Mouse (Mus musculus) lung, embryonic 14.5 days (tissue): Measurements from ENCODE around the gene Disp3. TPM values are rescaled to one million over a fixed set of nuclear protein-coding genes. Genes with fewer than 3 reads are reported as not detected.

Source experiments
- ATAC-seq: fragments of 200-750 bp; cut with Nextera tagmentation; 2 replicates; pipeline ENCODE4 v1.8.0; 2017; ENCODE audit warnings: mild to moderate bottlenecking, moderate TSS enrichment, moderate library complexity; ENCODE audit not compliant: insufficient read depth
- DNase-seq: peaks from one replicate; pipeline ENCODE4 v3.0.0-alpha.2; 2015
- H3K27ac ChIP-seq: fragments of 300-500 bp; sonication (generic); 2 replicates; pipeline ENCODE4 v1.5.1; 2014; ENCODE audit warnings: low read depth, mild to moderate bottlenecking, moderate library complexity
- H3K27me3 ChIP-seq: fragments of 300-500 bp; sonication (generic); 2 replicates; pipeline ENCODE4 v1.6.1; 2014; ENCODE audit warnings: low read length, control low read depth; ENCODE audit not compliant: insufficient read depth
- H3K36me3 ChIP-seq: fragments of 300-500 bp; sonication (generic); 2 replicates; pipeline ENCODE4 v1.6.1; 2014; ENCODE audit warnings: control low read depth; ENCODE audit not compliant: insufficient read depth
- H3K4me1 ChIP-seq: fragments of 300-500 bp; sonication (generic); 2 replicates; pipeline ENCODE4 v1.6.1; 2014; ENCODE audit warnings: antibody characterized with exemption, control low read depth; ENCODE audit not compliant: insufficient read depth
- H3K4me2 ChIP-seq: fragments of 300-500 bp; sonication (generic); 2 replicates; pipeline ENCODE4 v1.6.1; 2014; ENCODE audit warnings: mild to moderate bottlenecking
- H3K4me3 ChIP-seq: fragments of 300-500 bp; sonication (generic); 2 replicates; pipeline ENCODE4 v1.5.1; 2014; ENCODE audit warnings: low read depth, low read length
- H3K9ac ChIP-seq: fragments of 300-500 bp; sonication (generic); 2 replicates; pipeline ENCODE4 v1.6.1; 2014
- H3K9me3 ChIP-seq: fragments of 300-500 bp; sonication (generic); 2 replicates; pipeline ENCODE4 v1.6.1; 2016; ENCODE audit warnings: low read depth, low read length, control low read depth
- CTCF ChIP-seq: IDR thresholded peaks from 2 replicates; pipeline ENCODE4 v1.5.1; 2016; ENCODE audit warnings: antibody characterized with exemption, low read depth
- WGBS: fragments of 180-500 bp; shearing (Covaris S2); extraction: QIAGEN DNeasy Blood & Tissue Kit; methylation state at CpG from one replicate; pipeline ENCODE4 v1.1.7; 2014; 5-methylcytosine and 5-hydroxymethylcytosine counted together
- polyA plus RNA-seq: library from polyadenylated mRNA; unstranded; fragments of >200 nt; fragmentation: Nextera tagmentation; extraction: Ambion mirVana; gene quantifications from 2 replicates; pipeline ENCODE4 v1.2.1, GENCODE M21; 2014

Disp3 gene
- polyA plus RNA-seq, 1 experiment from 2014 or later: 0.18 TPM

GRCm38 (mm10) chr4:148291080-148291479, 3.3 kb upstream of the Disp3 start:
- no peak overlapping the region for H3K9ac ChIP-seq
- no peak overlapping the region for H3K4me3 ChIP-seq
- H3K27me3 ChIP-seq: peaks cover 23% of the 10 kb centered on the region
- H3K4me2 ChIP-seq: no peak overlapping the region
- H3K9me3 ChIP-seq: no peaks in the 10 kb centered on the region
- ATAC-seq: no peak
- H3K4me1 ChIP-seq: no peaks in the 10 kb centered on the region
- no peak for DNase-seq
- no peak overlapping the region for H3K27ac ChIP-seq
- TF ChIP-seq CTCF: no peak
- no peaks in the 10 kb centered on the region for H3K36me3 ChIP-seq
- 63% methylated on average over 2 of the region's 2 CpGs for WGBS

GRCm38 (mm10) chr4:148288055-148288549, 337 bp upstream of the Disp3 start:
- H3K36me3 ChIP-seq: no peaks in the 10 kb centered on the region
- peak overlapping the region; percentile 35 for H3K4me3 ChIP-seq
- WGBS: 3% methylated on average over 32 of the region's 32 CpGs
- H3K27me3 ChIP-seq: peaks cover 33% of the 10 kb centered on the region
- peak overlapping the region; percentile 61 for H3K4me2 ChIP-seq
- no peak overlapping the region for H3K9ac ChIP-seq
- no peaks in the 10 kb centered on the region for H3K9me3 ChIP-seq
- H3K4me1 ChIP-seq: no peaks in the 10 kb centered on the region
- peak; percentile 89 for DNase-seq
- peak; percentile 93 for TF ChIP-seq CTCF
- H3K27ac ChIP-seq: no peak overlapping the region
- ATAC-seq: peak; percentile 91

DNA sequence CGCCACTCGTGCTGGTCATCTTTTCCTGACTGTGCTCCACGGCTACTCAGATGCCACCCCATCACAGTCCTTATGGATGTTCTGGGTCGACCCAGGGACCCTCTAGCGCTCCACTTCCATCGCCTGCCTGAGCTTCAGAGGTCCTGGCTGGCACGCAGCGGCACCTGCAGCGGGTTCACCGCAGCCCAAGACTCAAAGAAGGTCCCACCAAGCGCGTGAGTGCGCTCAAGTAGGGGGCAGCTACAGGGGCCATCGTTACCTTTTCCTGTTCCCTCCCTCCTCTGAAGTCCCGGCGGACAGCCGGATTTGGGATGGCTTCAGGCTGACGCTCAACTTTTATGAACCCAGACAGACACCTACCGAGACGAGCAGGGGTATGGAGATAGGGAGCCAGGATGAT, 724 bp downstream of the Disp3 start:
- Histone ChIP-seq H3K9me3 (no peaks in the 10 kb centered on the region), H3K4me3 (peak overlapping the region; percentile 35), H3K27ac (no peak overlapping the region), H3K27me3 (peaks cover 33% of the 10 kb centered on the region), H3K9ac (no peak overlapping the region), H3K4me2 (peak overlapping the region; percentile 61), H3K36me3 (no peaks in the 10 kb centered on the region), H3K4me1 (no peaks in the 10 kb centered on the region)
- DNase-seq: no peak
- WGBS: 3% methylated on average over 20 of the region's 20 CpGs
- TF ChIP-seq CTCF: no peak
- ATAC-seq: no peak

DNA sequence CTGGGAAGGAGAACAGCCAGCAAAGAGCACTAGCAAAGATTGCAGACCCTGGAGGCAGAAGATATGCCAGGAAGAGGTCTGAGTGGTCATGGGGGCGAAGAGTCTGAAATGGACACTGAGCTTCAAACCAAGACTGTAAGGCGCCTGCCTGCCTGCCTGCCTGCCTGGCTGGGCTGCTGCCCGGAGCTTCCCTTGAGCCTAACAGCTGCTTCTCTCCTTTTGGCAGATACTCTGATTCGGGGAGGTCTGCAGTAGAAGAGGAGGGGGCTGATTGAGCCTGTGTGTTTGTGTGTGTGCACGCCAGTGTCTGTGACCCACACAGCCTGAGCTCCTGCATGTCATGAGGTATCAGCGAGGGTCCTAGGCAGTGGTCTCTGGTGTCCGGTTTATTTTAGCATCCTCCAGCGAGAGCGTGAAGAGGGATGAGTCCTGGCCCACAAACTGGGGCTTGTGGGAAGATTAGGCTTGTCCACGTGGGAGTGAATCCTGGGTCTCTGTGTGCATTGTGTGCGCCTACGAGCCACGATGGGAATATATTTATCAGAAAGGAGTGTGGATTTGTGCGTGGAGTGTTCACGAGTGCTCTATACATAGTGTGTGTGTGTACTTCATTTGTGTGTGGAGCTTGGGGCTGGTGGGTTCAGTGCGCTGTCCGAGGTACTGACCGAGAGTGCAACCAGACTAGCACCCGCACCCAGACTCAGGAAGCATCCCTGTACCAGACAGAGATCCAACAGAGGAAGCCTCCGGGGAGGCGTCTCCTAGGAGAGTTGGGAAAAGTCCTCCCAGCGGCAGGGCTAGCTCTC, 1.3 kb downstream of the Disp3 start:
- 19% methylated on average over 22 of the region's 22 CpGs for WGBS
- Histone ChIP-seq H3K27ac (no peak overlapping the region), H3K4me2 (no peak overlapping the region), H3K9ac (no peak overlapping the region), H3K9me3 (no peaks in the 10 kb centered on the region), H3K4me1 (no peaks in the 10 kb centered on the region), H3K27me3 (peaks cover 33% of the 10 kb centered on the region), H3K36me3 (no peaks in the 10 kb centered on the region), H3K4me3 (no peak overlapping the region)
- DNase-seq: peak; percentile 84
- no peak for TF ChIP-seq CTCF
- peak; percentile 55; the same call in 1 of the 2 replicates for ATAC-seq

DNA sequence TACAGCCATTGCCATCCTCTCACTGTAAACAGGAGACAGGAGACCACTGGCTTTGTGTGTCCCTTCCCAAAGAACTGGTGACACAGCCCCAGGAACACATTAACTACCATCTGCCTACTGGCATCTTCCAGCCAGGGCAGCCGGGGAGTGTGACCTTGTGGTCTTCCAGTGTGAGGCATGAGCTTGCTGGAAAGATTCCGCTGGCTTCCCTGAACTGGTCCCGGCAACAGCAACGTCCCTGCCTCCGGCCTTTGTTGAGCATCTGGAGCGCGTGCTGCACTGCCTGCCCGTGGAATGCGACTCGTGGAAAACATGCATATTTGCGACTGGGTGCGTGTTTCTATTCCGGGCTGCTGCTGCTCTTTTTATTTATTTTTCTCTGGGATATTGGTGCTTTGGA, 3.5 kb downstream of the Disp3 start:
- no peak overlapping the region for H3K4me3 ChIP-seq
- WGBS: 41% methylated on average over 13 of the region's 13 CpGs
- no peak for TF ChIP-seq CTCF
- DNase-seq (no peak), ATAC-seq (no peak)
- no peak overlapping the region for H3K27ac ChIP-seq
- H3K27me3 ChIP-seq: peaks cover 33% of the 10 kb centered on the region
- no peaks in the 10 kb centered on the region for H3K36me3 ChIP-seq
- no peaks in the 10 kb centered on the region for H3K4me1 ChIP-seq
- H3K9ac ChIP-seq: no peak overlapping the region
- H3K4me2 ChIP-seq: no peak overlapping the region
- no peaks in the 10 kb centered on the region for H3K9me3 ChIP-seq

DNA sequence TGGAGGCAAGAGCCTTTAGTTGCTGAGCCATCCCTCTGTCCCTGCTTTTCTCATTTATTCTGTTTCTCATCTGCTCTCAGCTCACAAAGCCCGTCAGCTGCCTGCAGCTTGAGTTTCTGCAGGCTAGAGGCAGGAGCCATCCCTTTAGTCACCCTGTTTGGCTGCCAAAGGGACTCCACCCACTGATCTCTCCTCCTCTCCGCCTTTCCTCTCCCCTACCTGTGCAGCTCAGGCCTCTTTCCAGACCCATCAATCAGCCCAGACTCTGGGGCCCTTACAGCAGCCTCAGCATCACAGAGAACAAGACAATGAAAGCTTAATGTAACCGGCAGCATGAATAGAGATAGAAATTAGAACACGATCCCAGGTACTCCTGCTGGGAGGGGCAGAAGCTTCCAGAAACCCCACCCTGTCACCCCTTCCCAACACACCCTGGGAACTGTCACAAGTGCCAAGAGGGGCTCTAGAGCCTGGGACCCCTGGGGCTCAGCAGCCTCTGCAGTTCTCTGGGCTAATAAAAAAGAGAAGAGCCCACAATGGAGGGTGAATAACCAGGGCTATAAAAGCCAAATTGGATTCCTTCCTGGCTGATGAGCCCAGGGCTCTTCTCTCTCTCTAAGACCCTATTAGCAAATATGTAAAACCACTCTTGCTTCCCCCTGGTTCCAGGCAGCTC, 10.8 kb downstream of the Disp3 start:
- DNase-seq (no peak), ATAC-seq (no peak)
- Histone ChIP-seq H3K4me2 (no peak overlapping the region), H3K9ac (no peak overlapping the region), H3K4me1 (no peaks in the 10 kb centered on the region), H3K4me3 (no peak overlapping the region), H3K27me3 (peaks cover 14% of the 10 kb centered on the region), H3K36me3 (no peaks in the 10 kb centered on the region), H3K27ac (no peak overlapping the region), H3K9me3 (no peaks in the 10 kb centered on the region)
- TF ChIP-seq CTCF: no peak
- WGBS: 23% methylated on average over 4 of the region's 4 CpGs

- Histone ChIP-seq H3K4me2 (no peak overlapping the region), H3K9me3 (no peaks in the 10 kb centered on the region), H3K36me3 (no peaks in the 10 kb centered on the region), H3K27me3 (peaks cover 33% of the 10 kb centered on the region), H3K4me3 (no peak overlapping the region), H3K4me1 (no peaks in the 10 kb centered on the region), H3K9ac (no peak overlapping the region), H3K27ac (no peak overlapping the region)
- 39% methylated on average over 3 of the region's 3 CpGs for WGBS
- no peak for TF ChIP-seq CTCF
- ATAC-seq (no peak), DNase-seq (no peak)
Measured at GRCm38 (mm10) chr4:148274671-148275070, 13.1 kb downstream of the Disp3 start.
